Mouse (Mus musculus) forebrain, embryonic 15.5 days (tissue): ENCODE measurements around the gene Hist1h3a. TPM values are rescaled to one million over a fixed set of nuclear protein-coding genes. Genes with fewer than 3 reads are reported as not detected.
A peak's percentile ranks its signal among the peaks of the same experiment; 100 is the strongest.
"Not testable (repeated sequence)": the region's sequence is repeated elsewhere in the genome, so short reads cannot be mapped to it uniquely, and the experiment has no call there.

Source experiments
- ATAC-seq: fragments of 200-750 bp; cut with Nextera tagmentation; replicated peaks from 2 replicates; pipeline ENCODE4 v1.8.0; 2017; ENCODE audit warnings: mild to moderate bottlenecking, moderate TSS enrichment, moderate library complexity
- H3K27ac ChIP-seq: fragments of 300-500 bp; sonication (generic); replicated peaks from 2 replicates; pipeline ENCODE4 v1.5.1; 2015; ENCODE audit warnings: mild to moderate bottlenecking, inconsistent platforms
- H3K27me3 ChIP-seq: fragments of 300-500 bp; sonication (generic); 2 replicates; pipeline ENCODE4 v1.6.1; 2015; ENCODE audit warnings: inconsistent platforms
- H3K36me3 ChIP-seq: fragments of 300-500 bp; sonication (generic); 2 replicates; pipeline ENCODE4 v1.6.1; 2015; ENCODE audit warnings: mild to moderate bottlenecking, inconsistent platforms
- H3K4me1 ChIP-seq: fragments of 300-500 bp; sonication (generic); 2 replicates; pipeline ENCODE4 v1.6.1; 2015; ENCODE audit warnings: inconsistent platforms
- H3K4me2 ChIP-seq: fragments of 300-500 bp; sonication (generic); replicated peaks from 2 replicates; pipeline ENCODE4 v1.6.1; 2015; ENCODE audit warnings: mild to moderate bottlenecking, inconsistent platforms
- H3K4me3 ChIP-seq: fragments of 300-500 bp; sonication (generic); 2 replicates; pipeline ENCODE4 v1.5.1; 2015; ENCODE audit warnings: mild to moderate bottlenecking, inconsistent platforms
- H3K9ac ChIP-seq: fragments of 300-500 bp; sonication (generic); replicated peaks from 2 replicates; pipeline ENCODE4 v1.6.1; 2015; ENCODE audit warnings: mild to moderate bottlenecking, inconsistent platforms
- H3K9me3 ChIP-seq: fragments of 300-500 bp; sonication (generic); 2 replicates; pipeline ENCODE4 v1.6.1; 2016; ENCODE audit warnings: inconsistent platforms
- WGBS: fragments of 180-500 bp; shearing (Covaris S2); methylation state at CpG from one replicate; pipeline ENCODE4 v1.1.7; 2015; ENCODE audit warnings: mixed read lengths; 5-methylcytosine and 5-hydroxymethylcytosine counted together
- polyA plus RNA-seq: library from polyadenylated mRNA; unstranded; fragments of >200 nt; fragmentation: Nextera tagmentation; extraction: Ambion mirVana; gene quantifications from 2 replicates; pipeline ENCODE4 v1.2.1, GENCODE M21; 2015

The Hist1h3a gene
- polyA plus RNA-seq, result 2.7 and 3.2 TPM in 2 replicates

- peak within 1 kb of the TSS; percentile 81 for H3K4me2 ChIP-seq
- not testable (repeated sequence) for H3K27me3 ChIP-seq, H3K36me3 ChIP-seq, H3K9me3 ChIP-seq
- peaks cover 45% of the 10 kb centered on the region for H3K4me1 ChIP-seq
- peak; percentile 72 for ATAC-seq
- peak within 1 kb of the TSS; percentile 92 for H3K27ac ChIP-seq
- under 1% methylated on average over 42 of the region's 52 CpGs for WGBS
- H3K4me3 ChIP-seq, result peak within 1 kb of the TSS; percentile 58
- peak within 1 kb of the TSS; percentile 72 for H3K9ac ChIP-seq
Observed at GRCm38 (mm10) chr13:23761871-23762821, at the start of gene Hist1h3a. Hist1h3a (minus strand) TSS chr13:23762386.

GRCm38 (mm10) chr13:23806422-23807052 is 44.4 kb upstream of the Hist1h3a start, which contains the start of gene Slc17a2:
Slc17a2 (plus strand) TSS chr13:23806993.
- H3K9me3 ChIP-seq, result no peaks in the 10 kb centered on the region
- H3K4me2 ChIP-seq, result no peak within 1 kb of the TSS
- no peaks in the 10 kb centered on the region for H3K27me3 ChIP-seq
- H3K4me1 ChIP-seq, result no peaks in the 10 kb centered on the region
- no peak within 1 kb of the TSS for H3K9ac ChIP-seq
- H3K27ac ChIP-seq, result no peak within 1 kb of the TSS
- WGBS, result 93% methylated on average over 15 of the region's 15 CpGs
- H3K4me3 ChIP-seq, result no peak within 1 kb of the TSS
- ATAC-seq, result no peak
- no peaks in the 10 kb centered on the region for H3K36me3 ChIP-seq

GRCm38 (mm10) chr13:23804532-23804931 is 42.3 kb upstream of the Hist1h3a start:
- H3K4me3 ChIP-seq, result no peak overlapping the region
- H3K4me2 ChIP-seq, result no peak overlapping the region
- H3K9me3 ChIP-seq, result no peaks in the 10 kb centered on the region
- no peak overlapping the region for H3K9ac ChIP-seq
- no peak for ATAC-seq
- no peaks in the 10 kb centered on the region for H3K4me1 ChIP-seq
- WGBS, result 84% methylated on average over 2 of the region's 2 CpGs
- no peaks in the 10 kb centered on the region for H3K27me3 ChIP-seq
- no peak overlapping the region for H3K27ac ChIP-seq
- no peaks in the 10 kb centered on the region for H3K36me3 ChIP-seq

GRCm38 (mm10) chr13:23799405-23799804 is 37.2 kb upstream of the Hist1h3a start:
- Histone ChIP-seq H3K9ac (no peak overlapping the region), H3K4me1 (no peaks in the 10 kb centered on the region), H3K9me3 (no peaks in the 10 kb centered on the region), H3K36me3 (no peaks in the 10 kb centered on the region), H3K4me2 (no peak overlapping the region), H3K27ac (no peak overlapping the region), H3K27me3 (no peaks in the 10 kb centered on the region), H3K4me3 (no peak overlapping the region)
- ATAC-seq, result no peak
- WGBS, result 87% methylated on average over 5 of the region's 5 CpGs

GRCm38 (mm10) chr13:23792520-23792919 is 30.3 kb upstream of the Hist1h3a start:
- no peak overlapping the region for H3K27ac ChIP-seq
- peak; percentile 69; the same call in 1 of the 2 replicates for ATAC-seq
- H3K9me3 ChIP-seq, result no peaks in the 10 kb centered on the region
- 38% methylated on average over 2 of the region's 2 CpGs for WGBS
- H3K27me3 ChIP-seq, result no peaks in the 10 kb centered on the region
- H3K4me1 ChIP-seq, result no peaks in the 10 kb centered on the region
- H3K4me3 ChIP-seq, result no peak overlapping the region
- no peak overlapping the region for H3K4me2 ChIP-seq
- no peaks in the 10 kb centered on the region for H3K36me3 ChIP-seq
- H3K9ac ChIP-seq, result no peak overlapping the region

- H3K9me3 ChIP-seq, result no peaks in the 10 kb centered on the region
- no peak overlapping the region for H3K27ac ChIP-seq
- no peak for ATAC-seq
- H3K4me1 ChIP-seq, result no peaks in the 10 kb centered on the region
- H3K4me3 ChIP-seq, result no peak overlapping the region
- no peaks in the 10 kb centered on the region for H3K27me3 ChIP-seq
- H3K4me2 ChIP-seq, result no peak overlapping the region
- no peak overlapping the region for H3K9ac ChIP-seq
- H3K36me3 ChIP-seq, result no peaks in the 10 kb centered on the region
- 89% methylated on average over 4 of the region's 4 CpGs for WGBS
Observed at GRCm38 (mm10) chr13:23779025-23779424, 16.8 kb upstream of the Hist1h3a start.

- Histone ChIP-seq H3K4me1 (no peaks in the 10 kb centered on the region), H3K36me3 (no peaks in the 10 kb centered on the region), H3K4me3 (no peak overlapping the region), H3K9me3 (no peaks in the 10 kb centered on the region), H3K27me3 (no peaks in the 10 kb centered on the region), H3K4me2 (no peak overlapping the region), H3K9ac (no peak overlapping the region), H3K27ac (no peak overlapping the region)
- no peak for ATAC-seq
- 93% methylated on average over 7 of the region's 7 CpGs for WGBS
Observed at GRCm38 (mm10) chr13:23778339-23778738, 16.2 kb upstream of the Hist1h3a start.

- ATAC-seq, result peak; percentile 90
- WGBS, result 26% methylated on average over 21 of the region's 21 CpGs
- Histone ChIP-seq H3K27ac (no peak overlapping the region), H3K4me3 (peak overlapping the region; percentile 10), H3K9me3 (no peaks in the 10 kb centered on the region), H3K4me2 (peak overlapping the region; percentile 32), H3K27me3 (no peaks in the 10 kb centered on the region), H3K4me1 (0 out of 2 replicates have a peak, but pooled peaks cover 6% of the 10 kb centered on the region), H3K9ac (no peak overlapping the region), H3K36me3 (no peaks in the 10 kb centered on the region)
Observed at GRCm38 (mm10) chr13:23772561-23773313, 10.6 kb upstream of the Hist1h3a start.

- ATAC-seq, H3K4me1 ChIP-seq, H3K4me3 ChIP-seq, H3K9me3 ChIP-seq, H3K36me3 ChIP-seq, H3K27ac ChIP-seq, H3K4me2 ChIP-seq, H3K27me3 ChIP-seq, H3K9ac ChIP-seq: not testable (repeated sequence)
- 81% methylated on average over 2 of the region's 2 CpGs for WGBS
Observed at GRCm38 (mm10) chr13:23769613-23770012, 7.4 kb upstream of the Hist1h3a start, which contains the start of gene Trim38. Trim38 (plus strand) TSS chr13:23769913.

- Histone ChIP-seq H3K4me3 (no peak overlapping the region), H3K9ac (no peak overlapping the region), H3K9me3 (no peaks in the 10 kb centered on the region), H3K36me3 (no peaks in the 10 kb centered on the region), H3K4me1 (peaks cover 13% of the 10 kb centered on the region), H3K27me3 (no peaks in the 10 kb centered on the region), H3K27ac (no peak overlapping the region), H3K4me2 (no peak overlapping the region)
- no peak for ATAC-seq
- 32% methylated on average over 5 of the region's 5 CpGs for WGBS
Observed at GRCm38 (mm10) chr13:23768834-23769397, 6.7 kb upstream of the Hist1h3a start.

- Histone ChIP-seq H3K27ac (no peak overlapping the region), H3K9ac (no peak overlapping the region), H3K4me2 (no peak overlapping the region), H3K9me3 (no peaks in the 10 kb centered on the region), H3K36me3 (no peaks in the 10 kb centered on the region), H3K4me1 (peaks cover 21% of the 10 kb centered on the region), H3K4me3 (no peak overlapping the region), H3K27me3 (no peaks in the 10 kb centered on the region)
- ATAC-seq, result no peak
Observed at GRCm38 (mm10) chr13:23766772-23767171, 4.6 kb upstream of the Hist1h3a start.
